Mouse (Mus musculus): ENCODE measurements at regions not wholly inside any gene's neighbourhood (a gene's known extent, or its start where the extent isn't known, plus 50 kb on each side); places are given as distances from the start of the nearest gene placed in this dataset.

DNA sequence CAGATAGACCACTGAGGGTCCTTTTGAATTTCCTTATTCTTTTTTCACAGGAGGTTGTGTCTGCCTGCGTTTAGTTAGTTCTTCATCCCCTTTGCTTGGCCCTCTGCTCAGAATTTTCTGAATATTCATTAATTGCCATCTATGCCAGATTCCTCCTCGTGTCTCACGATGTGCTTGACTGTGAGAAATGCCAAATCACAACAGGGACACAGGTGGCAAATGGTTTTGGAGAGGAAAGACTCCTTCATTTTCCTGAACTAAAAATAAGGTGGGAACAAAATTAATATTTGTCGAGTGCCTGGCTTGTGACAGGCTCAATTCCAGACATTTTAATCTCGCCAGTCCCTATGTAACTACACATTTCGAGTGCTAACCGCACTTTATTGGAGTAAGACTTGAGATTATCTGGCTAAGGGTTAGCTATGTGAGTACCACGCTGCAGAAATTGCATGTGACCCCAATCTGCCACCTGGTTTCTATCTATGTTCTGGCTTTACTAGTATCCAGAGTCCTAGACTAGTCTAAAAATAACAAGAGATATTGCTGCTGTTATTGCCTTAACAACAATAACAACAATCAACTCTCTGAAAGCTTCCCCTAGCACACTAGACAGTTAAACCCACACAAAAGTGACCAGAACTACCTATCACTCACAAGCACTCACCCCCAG lies 156.0 kb upstream of the AI593442 start:
- Histone ChIP-seq H3K27ac (replicated peaks; ENCODE audit: low read depth, low read length) (no peak overlapping the region), H3K4me2 (ENCODE audit: low read depth, low read length) (no peak overlapping the region), H3K27me3 (replicated peaks; ENCODE audit: control insufficient read depth, insufficient read depth, low read length) (no peaks in the 10 kb centered on the region), H3K9me3 (ENCODE audit: control insufficient read depth, low read length) (no peaks in the 10 kb centered on the region), H3K4me3 (ENCODE audit: low read depth, low read length) (no peak overlapping the region), H3K4me1 (ENCODE audit: control insufficient read depth, insufficient read depth, low read length) (no peaks in the 10 kb centered on the region), H3K9ac (ENCODE audit: low read depth, low read length) (no peak overlapping the region), H3K36me3 (ENCODE audit: control insufficient read depth, insufficient read depth, low read length) (no peaks in the 10 kb centered on the region)
- WGBS, result 78% methylated on average over 8 of the region's 8 CpGs
- DNase-seq (ENCODE audit: low spot score) (no peak), ATAC-seq (ENCODE audit: low read depth) (no peak)

DNA sequence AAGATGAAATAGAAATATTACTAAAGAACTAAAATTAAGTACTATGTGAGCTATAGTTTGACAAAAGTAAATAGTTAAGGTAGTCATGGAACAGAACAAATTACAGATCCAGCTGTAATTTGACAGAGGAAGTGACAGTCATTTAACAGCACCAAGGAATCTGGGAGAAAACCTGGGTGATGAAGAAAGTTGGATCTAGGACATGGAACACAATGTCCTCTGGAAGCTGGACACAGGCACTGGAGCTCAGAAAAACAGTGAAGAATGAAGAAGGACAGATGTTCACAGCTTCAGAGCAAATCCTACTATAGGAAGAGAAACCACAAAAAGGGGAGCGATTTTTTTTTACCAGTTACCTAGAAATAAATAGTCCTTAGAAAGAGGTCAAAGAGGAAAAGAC lies 147.2 kb upstream of the AI593442 start:
- H3K4me2 ChIP-seq (ENCODE audit: low read depth, low read length), result no peak overlapping the region
- H3K4me3 ChIP-seq (ENCODE audit: low read depth, low read length), result no peak overlapping the region
- WGBS, result 85% methylated on average over 1 of the region's 1 CpGs
- H3K27ac ChIP-seq (replicated peaks; ENCODE audit: low read depth, low read length), result no peak overlapping the region
- H3K36me3 ChIP-seq (ENCODE audit: control insufficient read depth, insufficient read depth, low read length), result no peaks in the 10 kb centered on the region
- DNase-seq (ENCODE audit: low spot score) (no peak), ATAC-seq (ENCODE audit: low read depth) (no peak)
- no peaks in the 10 kb centered on the region for H3K4me1 ChIP-seq (ENCODE audit: control insufficient read depth, insufficient read depth, low read length)
- no peaks in the 10 kb centered on the region for H3K9me3 ChIP-seq (ENCODE audit: control insufficient read depth, low read length)
- H3K27me3 ChIP-seq (replicated peaks; ENCODE audit: control insufficient read depth, insufficient read depth, low read length), result no peaks in the 10 kb centered on the region
- H3K9ac ChIP-seq (ENCODE audit: low read depth, low read length), result no peak overlapping the region

DNA sequence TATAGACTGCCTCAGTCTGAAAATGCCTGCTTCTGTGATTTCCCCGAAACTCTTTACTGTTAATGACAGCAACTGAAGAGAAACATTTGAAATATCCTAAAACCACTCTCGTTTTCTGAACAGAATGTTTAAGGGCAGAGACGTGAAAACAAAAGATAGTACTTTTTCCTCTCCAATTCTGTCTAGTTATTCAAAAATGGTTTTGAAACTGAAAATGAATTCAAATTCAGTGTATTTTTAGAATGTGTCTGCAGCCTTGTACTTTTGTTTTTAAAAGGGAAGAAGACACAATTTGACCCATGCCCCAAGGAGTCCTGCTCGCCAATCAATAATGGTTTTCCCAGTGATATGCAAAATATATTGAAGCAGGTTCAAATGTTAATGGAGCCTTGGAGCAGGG lies 136.7 kb upstream of the AI593442 start:
- WGBS, result 82% methylated on average over 4 of the region's 4 CpGs
- H3K9ac ChIP-seq (ENCODE audit: low read depth, low read length), result no peak overlapping the region
- DNase-seq (ENCODE audit: low spot score), result no peak

DNA sequence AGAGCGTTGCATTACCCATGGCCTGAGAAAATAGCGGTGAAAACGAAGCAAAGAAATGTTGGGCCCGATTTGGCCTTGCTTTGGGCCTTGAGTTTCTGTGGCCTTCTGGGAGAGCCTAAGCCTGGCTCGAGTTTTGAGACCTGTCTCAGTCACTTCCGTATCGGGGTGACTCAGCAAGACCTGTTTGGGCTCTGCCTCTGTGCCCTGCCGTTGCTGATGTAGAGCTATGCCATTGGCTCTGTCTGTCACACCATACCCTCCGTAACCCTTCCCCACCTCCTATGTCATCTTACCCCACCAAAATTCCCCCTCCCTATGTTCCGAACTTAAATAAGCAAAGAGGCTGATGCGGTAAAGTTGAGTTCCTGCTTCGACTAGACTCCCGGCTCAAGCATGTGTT lies 123.4 kb upstream of the AI593442 start:
- Histone ChIP-seq H3K27me3 (replicated peaks; ENCODE audit: control insufficient read depth, insufficient read depth, low read length) (no peaks in the 10 kb centered on the region), H3K4me1 (ENCODE audit: control insufficient read depth, insufficient read depth, low read length) (no peaks in the 10 kb centered on the region), H3K9me3 (ENCODE audit: control insufficient read depth, low read length) (no peaks in the 10 kb centered on the region), H3K27ac (replicated peaks; ENCODE audit: low read depth, low read length) (no peak overlapping the region), H3K4me3 (ENCODE audit: low read depth, low read length) (no peak overlapping the region), H3K9ac (ENCODE audit: low read depth, low read length) (no peak overlapping the region), H3K4me2 (ENCODE audit: low read depth, low read length) (no peak overlapping the region), H3K36me3 (ENCODE audit: control insufficient read depth, insufficient read depth, low read length) (no peaks in the 10 kb centered on the region)
- ATAC-seq (ENCODE audit: low read depth) (no peak), DNase-seq (ENCODE audit: low spot score) (no peak)
- WGBS, result 97% methylated on average over 13 of the region's 13 CpGs

More for the DNA sequence above, 136.7 kb upstream of the AI593442 start:
- Histone ChIP-seq H3K4me3 (ENCODE audit: low read depth, low read length) (no peak overlapping the region), H3K4me2 (ENCODE audit: low read depth, low read length) (no peak overlapping the region), H3K27me3 (replicated peaks; ENCODE audit: control insufficient read depth, insufficient read depth, low read length) (no peaks in the 10 kb centered on the region), H3K27ac (replicated peaks; ENCODE audit: low read depth, low read length) (no peak overlapping the region), H3K4me1 (ENCODE audit: control insufficient read depth, insufficient read depth, low read length) (no peaks in the 10 kb centered on the region), H3K9me3 (ENCODE audit: control insufficient read depth, low read length) (no peaks in the 10 kb centered on the region), H3K36me3 (ENCODE audit: control insufficient read depth, insufficient read depth, low read length) (no peaks in the 10 kb centered on the region)
- no peak for ATAC-seq (ENCODE audit: low read depth)

GRCm38 (mm10) chr9:52801801-52802200 lies 122.2 kb upstream of the AI593442 start:
- ATAC-seq (ENCODE audit: low read depth) (no peak), DNase-seq (ENCODE audit: low spot score) (no peak)
- Histone ChIP-seq H3K9ac (ENCODE audit: low read depth, low read length) (no peak overlapping the region), H3K36me3 (ENCODE audit: control insufficient read depth, insufficient read depth, low read length) (no peaks in the 10 kb centered on the region), H3K4me3 (ENCODE audit: low read depth, low read length) (no peak overlapping the region), H3K27me3 (replicated peaks; ENCODE audit: control insufficient read depth, insufficient read depth, low read length) (no peaks in the 10 kb centered on the region), H3K9me3 (ENCODE audit: control insufficient read depth, low read length) (no peaks in the 10 kb centered on the region), H3K4me1 (ENCODE audit: control insufficient read depth, insufficient read depth, low read length) (no peaks in the 10 kb centered on the region), H3K4me2 (ENCODE audit: low read depth, low read length) (no peak overlapping the region), H3K27ac (replicated peaks; ENCODE audit: low read depth, low read length) (no peak overlapping the region)
- WGBS, result 79% methylated on average over 5 of the region's 5 CpGs

- ATAC-seq (ENCODE audit: low read depth) (peak; percentile 85), DNase-seq (ENCODE audit: low spot score) (peak; percentile 70)
- H3K27ac ChIP-seq (replicated peaks; ENCODE audit: low read depth, low read length), result no peak overlapping the region
- no peak overlapping the region for H3K9ac ChIP-seq (ENCODE audit: low read depth, low read length)
- no peaks in the 10 kb centered on the region for H3K4me1 ChIP-seq (ENCODE audit: control insufficient read depth, insufficient read depth, low read length)
- no peak overlapping the region for H3K4me3 ChIP-seq (ENCODE audit: low read depth, low read length)
- H3K27me3 ChIP-seq (replicated peaks; ENCODE audit: control insufficient read depth, insufficient read depth, low read length), result no peaks in the 10 kb centered on the region
- H3K36me3 ChIP-seq (ENCODE audit: control insufficient read depth, insufficient read depth, low read length), result no peaks in the 10 kb centered on the region
- no peak overlapping the region for H3K4me2 ChIP-seq (ENCODE audit: low read depth, low read length)
- 70% methylated on average over 3 of the region's 3 CpGs for WGBS
- no peaks in the 10 kb centered on the region for H3K9me3 ChIP-seq (ENCODE audit: control insufficient read depth, low read length)
Observed at GRCm38 (mm10) chr9:52800476-52800875, 120.9 kb upstream of the AI593442 start.

- Histone ChIP-seq H3K4me3 (ENCODE audit: low read depth, low read length) (no peak overlapping the region), H3K36me3 (ENCODE audit: control insufficient read depth, insufficient read depth, low read length) (no peaks in the 10 kb centered on the region), H3K9ac (ENCODE audit: low read depth, low read length) (no peak overlapping the region), H3K27ac (replicated peaks; ENCODE audit: low read depth, low read length) (no peak overlapping the region), H3K9me3 (ENCODE audit: control insufficient read depth, low read length) (0 out of 2 replicates have a peak, but pooled peaks cover 3% of the 10 kb centered on the region), H3K4me1 (ENCODE audit: control insufficient read depth, insufficient read depth, low read length) (no peaks in the 10 kb centered on the region), H3K4me2 (ENCODE audit: low read depth, low read length) (no peak overlapping the region), H3K27me3 (replicated peaks; ENCODE audit: control insufficient read depth, insufficient read depth, low read length) (no peaks in the 10 kb centered on the region)
- WGBS, result 36% methylated on average over 1 of the region's 1 CpGs
- peak; percentile 48 for DNase-seq (ENCODE audit: low spot score)
- ATAC-seq (ENCODE audit: low read depth), result no peak
Observed at GRCm38 (mm10) chr9:52792596-52792995, 113.0 kb upstream of the AI593442 start.

- Histone ChIP-seq H3K9ac (ENCODE audit: low read depth, low read length) (no peak overlapping the region), H3K27ac (replicated peaks; ENCODE audit: low read depth, low read length) (no peak overlapping the region), H3K4me2 (ENCODE audit: low read depth, low read length) (no peak overlapping the region), H3K4me3 (ENCODE audit: low read depth, low read length) (no peak overlapping the region), H3K36me3 (ENCODE audit: control insufficient read depth, insufficient read depth, low read length) (no peaks in the 10 kb centered on the region), H3K27me3 (replicated peaks; ENCODE audit: control insufficient read depth, insufficient read depth, low read length) (no peaks in the 10 kb centered on the region), H3K4me1 (ENCODE audit: control insufficient read depth, insufficient read depth, low read length) (no peaks in the 10 kb centered on the region), H3K9me3 (ENCODE audit: control insufficient read depth, low read length) (no peaks in the 10 kb centered on the region)
- ATAC-seq (ENCODE audit: low read depth) (no peak), DNase-seq (ENCODE audit: low spot score) (no peak)
- WGBS, result 69% methylated on average over 3 of the region's 3 CpGs
Observed at GRCm38 (mm10) chr9:52782520-52782919, 102.9 kb upstream of the AI593442 start.

DNA sequence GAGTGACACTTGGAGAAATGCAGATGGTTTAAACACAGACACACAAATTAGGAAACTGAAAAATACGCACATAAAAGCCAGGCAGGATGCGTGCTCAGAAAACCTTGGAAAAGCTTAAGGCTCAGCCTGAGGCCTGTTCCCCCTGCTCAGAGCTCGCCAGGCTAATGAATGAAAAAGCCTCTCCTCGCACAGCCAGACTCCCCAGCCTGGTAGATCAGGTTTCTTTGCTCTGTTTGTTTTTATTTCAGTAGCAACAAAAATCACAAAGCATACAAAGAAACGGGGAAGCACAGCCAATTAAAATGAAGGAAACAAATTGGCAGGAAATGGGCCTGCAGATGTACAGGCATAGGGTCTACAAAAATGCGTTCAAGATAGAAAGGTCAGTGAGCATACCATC lies 97.0 kb upstream of the AI593442 start:
- no peak overlapping the region for H3K4me2 ChIP-seq (ENCODE audit: low read depth, low read length)
- WGBS, result 13% methylated on average over 6 of the region's 6 CpGs
- H3K4me3 ChIP-seq (ENCODE audit: low read depth, low read length), result no peak overlapping the region
- H3K4me1 ChIP-seq (ENCODE audit: control insufficient read depth, insufficient read depth, low read length), result 0 out of 2 replicates have a peak, but pooled peaks cover 6% of the 10 kb centered on the region
- H3K36me3 ChIP-seq (ENCODE audit: control insufficient read depth, insufficient read depth, low read length), result no peaks in the 10 kb centered on the region
- ATAC-seq (ENCODE audit: low read depth), result no peak
- peak; percentile 64 for DNase-seq (ENCODE audit: low spot score)
- H3K9ac ChIP-seq (ENCODE audit: low read depth, low read length), result no peak overlapping the region
- no peaks in the 10 kb centered on the region for H3K9me3 ChIP-seq (ENCODE audit: control insufficient read depth, low read length)
- H3K27me3 ChIP-seq (replicated peaks; ENCODE audit: control insufficient read depth, insufficient read depth, low read length), result no peaks in the 10 kb centered on the region
- H3K27ac ChIP-seq (replicated peaks; ENCODE audit: low read depth, low read length), result no peak overlapping the region; the same call in 1 of the 2 replicates

Measured in embryonic facial prominence, embryonic 14.5 days (tissue).